Mouse (Mus musculus): ENCODE results near the gene Pomgnt1.

- TF ChIP-seq POLR2A (IDR thresholded peaks at IDR 0.05; ENCODE audit: low read depth, low read length) (no peak), CTCF (IDR thresholded peaks at IDR 0.05; ENCODE audit: borderline replicate concordance, insufficient read depth, low read length) (no peak)
Observed at GRCm38 (mm10) chr4:116149812-116150155, 26.1 kb downstream of the Pomgnt1 start.

Data from embryonic fibroblast, embryonic 13.5 days (primary cell).